Mouse (Mus musculus) neural tube, embryonic 14.5 days (tissue): ENCODE measurements around the gene Daam2. TPM values are rescaled to one million over a fixed set of nuclear protein-coding genes. Genes with fewer than 3 reads are reported as not detected.

Source experiments
- ATAC-seq: fragments of 200-750 bp; cut with Nextera tagmentation; 2 replicates; pipeline ENCODE4 v1.8.0; 2017; ENCODE audit warnings: low read depth, mild to moderate bottlenecking, moderate TSS enrichment, moderate library complexity
- H3K27ac ChIP-seq: fragments of 300-500 bp; sonication (generic); 2 replicates; pipeline ENCODE4 v1.5.1; 2014; ENCODE audit warnings: low read depth, mild to moderate bottlenecking, control low read depth, low read length, moderate library complexity, mixed read lengths
- H3K27me3 ChIP-seq: fragments of 300-500 bp; sonication (generic); 2 replicates; pipeline ENCODE4 v1.6.1; 2014; ENCODE audit warnings: low read length; ENCODE audit not compliant: control insufficient read depth, insufficient read depth
- H3K36me3 ChIP-seq: fragments of 300-500 bp; sonication (generic); 2 replicates; pipeline ENCODE4 v1.6.1; 2014; ENCODE audit warnings: low read length, mixed read lengths; ENCODE audit not compliant: control insufficient read depth, insufficient read depth
- H3K4me1 ChIP-seq: fragments of 300-500 bp; sonication (generic); 2 replicates; pipeline ENCODE4 v1.6.1; 2014; ENCODE audit warnings: low read length; ENCODE audit not compliant: control insufficient read depth, insufficient read depth
- H3K4me2 ChIP-seq: fragments of 300-500 bp; sonication (generic); 2 replicates; pipeline ENCODE4 v1.6.1; 2014; ENCODE audit warnings: mild to moderate bottlenecking, low read depth, low read length, control low read depth
- H3K4me3 ChIP-seq: fragments of 300-500 bp; sonication (generic); 2 replicates; pipeline ENCODE4 v1.5.1; 2014; ENCODE audit warnings: low read depth, low read length, control low read depth, mixed read lengths
- H3K9ac ChIP-seq: fragments of 300-500 bp; sonication (generic); replicated peaks from 2 replicates; pipeline ENCODE4 v1.6.1; 2014; ENCODE audit warnings: low read depth, mild to moderate bottlenecking, control low read depth, low read length, mixed read lengths
- H3K9me3 ChIP-seq: fragments of 300-500 bp; sonication (generic); 2 replicates; pipeline ENCODE4 v1.6.1; 2016; ENCODE audit warnings: low read length; ENCODE audit not compliant: control insufficient read depth
- WGBS: fragments of 180-500 bp; shearing (Covaris S2); extraction: QIAGEN DNeasy Blood & Tissue Kit; methylation state at CpG from one replicate; pipeline ENCODE4 v1.1.7; 2014; 5-methylcytosine and 5-hydroxymethylcytosine counted together
- polyA plus RNA-seq: library from polyadenylated mRNA; unstranded; fragments of >200 nt; fragmentation: Nextera tagmentation; extraction: Ambion mirVana; gene quantifications from 2 replicates; pipeline ENCODE4 v1.2.1, GENCODE M21; 2014

The Daam2 gene
- polyA plus RNA-seq, 1 experiment from 2014 or later, result 6.9 TPM

GRCm38 (mm10) chr17:49526566-49526965 lies 37.6 kb downstream of the Daam2 start:
- H3K9ac ChIP-seq, result no peak overlapping the region
- WGBS, result 85% methylated on average over 5 of the region's 5 CpGs
- H3K4me1 ChIP-seq, result peaks cover 3% of the 10 kb centered on the region; the same call in 1 of the 2 replicates
- no peak overlapping the region for H3K27ac ChIP-seq
- no peaks in the 10 kb centered on the region for H3K36me3 ChIP-seq
- H3K27me3 ChIP-seq, result no peaks in the 10 kb centered on the region
- no peak for ATAC-seq
- H3K4me3 ChIP-seq, result no peak overlapping the region
- no peak overlapping the region for H3K4me2 ChIP-seq
- H3K9me3 ChIP-seq, result no peaks in the 10 kb centered on the region

- Histone ChIP-seq H3K27ac (no peak overlapping the region), H3K9ac (no peak overlapping the region), H3K4me3 (no peak overlapping the region), H3K36me3 (no peaks in the 10 kb centered on the region), H3K4me2 (no peak overlapping the region), H3K9me3 (no peaks in the 10 kb centered on the region), H3K27me3 (no peaks in the 10 kb centered on the region), H3K4me1 (peaks cover 3% of the 10 kb centered on the region; the same call in 1 of the 2 replicates)
- 83% methylated on average over 4 of the region's 4 CpGs for WGBS
- no peak for ATAC-seq
Measured at GRCm38 (mm10) chr17:49525911-49526310, 38.2 kb downstream of the Daam2 start.

- H3K27ac ChIP-seq, result no peak overlapping the region
- no peaks in the 10 kb centered on the region for H3K9me3 ChIP-seq
- 54% methylated on average over 2 of the region's 2 CpGs for WGBS
- ATAC-seq, result no peak
- peaks cover 8% of the 10 kb centered on the region; the same call in 1 of the 2 replicates for H3K4me1 ChIP-seq
- H3K9ac ChIP-seq, result no peak overlapping the region
- H3K4me2 ChIP-seq, result no peak overlapping the region
- no peaks in the 10 kb centered on the region for H3K27me3 ChIP-seq
- no peaks in the 10 kb centered on the region for H3K36me3 ChIP-seq
- no peak overlapping the region for H3K4me3 ChIP-seq
Measured at GRCm38 (mm10) chr17:49524584-49524983, 39.6 kb downstream of the Daam2 start.

GRCm38 (mm10) chr17:49522435-49522834 lies 41.7 kb downstream of the Daam2 start:
- WGBS, result 28% methylated on average over 2 of the region's 2 CpGs
- Histone ChIP-seq H3K4me1 (peaks cover 8% of the 10 kb centered on the region; the same call in 1 of the 2 replicates), H3K27ac (no peak overlapping the region), H3K36me3 (no peaks in the 10 kb centered on the region), H3K9ac (no peak overlapping the region), H3K4me2 (no peak overlapping the region), H3K27me3 (no peaks in the 10 kb centered on the region), H3K4me3 (no peak overlapping the region), H3K9me3 (no peaks in the 10 kb centered on the region)
- ATAC-seq, result peak; percentile 63; the same call in 1 of the 2 replicates

- Histone ChIP-seq H3K9ac (no peak overlapping the region), H3K36me3 (no peaks in the 10 kb centered on the region), H3K4me2 (no peak overlapping the region), H3K27me3 (no peaks in the 10 kb centered on the region), H3K27ac (no peak overlapping the region), H3K4me1 (peaks cover 8% of the 10 kb centered on the region; the same call in 1 of the 2 replicates), H3K4me3 (no peak overlapping the region), H3K9me3 (no peaks in the 10 kb centered on the region)
- no peak for ATAC-seq
- 67% methylated on average over 7 of the region's 7 CpGs for WGBS
Measured at GRCm38 (mm10) chr17:49522002-49522401, 42.1 kb downstream of the Daam2 start.

DNA sequence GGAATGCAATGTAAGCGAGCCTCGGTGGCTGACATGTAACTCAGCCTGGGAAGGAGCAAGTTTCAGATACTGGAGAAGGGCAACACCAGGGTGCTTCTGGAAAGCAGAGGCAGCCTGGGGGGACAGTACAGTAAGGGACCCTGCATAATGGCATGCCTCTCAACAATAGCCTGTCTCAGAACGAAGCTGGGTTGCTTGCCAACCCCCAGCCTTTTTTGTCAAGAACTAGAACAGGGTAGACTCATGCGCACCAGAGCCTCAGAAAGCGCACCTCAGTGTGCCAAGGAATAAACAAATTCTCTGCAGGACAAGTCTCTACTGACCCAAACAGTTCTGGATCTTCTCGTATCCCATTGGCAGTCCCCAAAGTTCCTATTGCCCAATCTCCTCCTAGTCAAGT lies 43.5 kb downstream of the Daam2 start:
- ATAC-seq, result no peak
- Histone ChIP-seq H3K9ac (no peak overlapping the region), H3K9me3 (no peaks in the 10 kb centered on the region), H3K4me3 (no peak overlapping the region), H3K27ac (no peak overlapping the region; the same call in 1 of the 2 replicates), H3K4me2 (no peak overlapping the region), H3K27me3 (no peaks in the 10 kb centered on the region), H3K4me1 (peaks cover 8% of the 10 kb centered on the region; the same call in 1 of the 2 replicates), H3K36me3 (no peaks in the 10 kb centered on the region)
- 64% methylated on average over 6 of the region's 6 CpGs for WGBS

- no peaks in the 10 kb centered on the region for H3K9me3 ChIP-seq
- 77% methylated on average over 7 of the region's 7 CpGs for WGBS
- peak; percentile 36; the same call in 1 of the 2 replicates for ATAC-seq
- no peaks in the 10 kb centered on the region for H3K27me3 ChIP-seq
- peak overlapping the region; percentile 48; the same call in 1 of the 2 replicates for H3K27ac ChIP-seq
- peaks cover 8% of the 10 kb centered on the region; the same call in 1 of the 2 replicates for H3K4me1 ChIP-seq
- H3K9ac ChIP-seq, result no peak overlapping the region
- H3K36me3 ChIP-seq, result no peaks in the 10 kb centered on the region
- H3K4me2 ChIP-seq, result no peak overlapping the region
- no peak overlapping the region for H3K4me3 ChIP-seq
Measured at GRCm38 (mm10) chr17:49519576-49520247, 44.4 kb downstream of the Daam2 start.

DNA sequence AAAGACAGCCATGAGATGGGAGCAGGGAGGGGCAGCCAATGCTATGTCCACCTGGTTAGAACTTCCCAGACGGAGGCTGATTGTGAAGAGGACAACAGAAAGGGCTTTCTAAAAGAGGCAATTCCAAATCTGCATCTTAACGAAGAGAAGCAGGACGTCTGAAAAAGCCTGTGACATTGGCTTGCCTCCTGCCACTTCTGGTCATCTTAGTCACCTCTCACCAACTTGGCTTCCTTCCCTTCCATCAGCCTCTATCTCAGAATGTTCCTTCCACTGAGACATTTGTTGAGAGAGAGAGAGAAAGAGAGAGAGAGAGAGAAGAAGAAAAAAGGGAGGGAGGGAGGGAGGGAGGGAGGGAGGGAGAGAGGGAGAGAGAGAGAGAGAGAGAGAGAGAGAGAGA lies 47.1 kb downstream of the Daam2 start:
- no peak overlapping the region for H3K27ac ChIP-seq
- WGBS, result 70% methylated on average over 3 of the region's 3 CpGs

GRCm38 (mm10) chr17:49515678-49516077 lies 48.5 kb downstream of the Daam2 start:
- Histone ChIP-seq H3K9me3 (no peaks in the 10 kb centered on the region; the same call in 1 of the 2 replicates), H3K36me3 (no peaks in the 10 kb centered on the region), H3K4me3 (no peak overlapping the region), H3K27me3 (no peaks in the 10 kb centered on the region), H3K9ac (no peak overlapping the region), H3K4me2 (no peak overlapping the region), H3K4me1 (0 out of 2 replicates have a peak, but pooled peaks cover 5% of the 10 kb centered on the region), H3K27ac (no peak overlapping the region)
- 60% methylated on average over 4 of the region's 4 CpGs for WGBS
- ATAC-seq, result no peak

More for the DNA sequence above, 47.1 kb downstream of the Daam2 start:
- H3K9ac ChIP-seq, result no peak overlapping the region
- no peaks in the 10 kb centered on the region for H3K36me3 ChIP-seq
- H3K4me3 ChIP-seq, result no peak overlapping the region
- H3K4me2 ChIP-seq, result no peak overlapping the region
- no peak for ATAC-seq
- H3K4me1 ChIP-seq, result peaks cover 5% of the 10 kb centered on the region; the same call in 1 of the 2 replicates
- H3K27me3 ChIP-seq, result no peaks in the 10 kb centered on the region
- no peaks in the 10 kb centered on the region for H3K9me3 ChIP-seq
